Mouse (Mus musculus) heart, embryonic 11.5 days (tissue): ENCODE measurements around the gene Tctex1d2. TPM values are rescaled to one million over a fixed set of nuclear protein-coding genes. Genes with fewer than 3 reads are reported as not detected.

ENCODE experiments used
- ATAC-seq: fragments of 200-750 bp; cut with Nextera tagmentation; replicated peaks from 2 replicates; pipeline ENCODE4 v1.8.0; 2017; ENCODE audit warnings: moderate library complexity; ENCODE audit not compliant: insufficient number of reproducible peaks, low FRiP score, low TSS enrichment
- H3K27ac ChIP-seq: fragments of 300-500 bp; sonication (generic); 2 replicates; pipeline ENCODE4 v1.5.1; 2014; ENCODE audit warnings: mild to moderate bottlenecking, low read depth, low read length
- H3K27me3 ChIP-seq: fragments of 300-500 bp; sonication (generic); 2 replicates; pipeline ENCODE4 v1.6.1; 2014; ENCODE audit warnings: mild to moderate bottlenecking, low read length, mixed read lengths; ENCODE audit not compliant: control insufficient read depth, insufficient read depth
- H3K36me3 ChIP-seq: fragments of 300-500 bp; sonication (generic); 2 replicates; pipeline ENCODE4 v1.6.1; 2014; ENCODE audit warnings: mild to moderate bottlenecking, low read length, moderate library complexity, mixed read lengths; ENCODE audit not compliant: control insufficient read depth, insufficient read depth
- H3K4me1 ChIP-seq: fragments of 300-500 bp; sonication (generic); 2 replicates; pipeline ENCODE4 v1.6.1; 2014; ENCODE audit warnings: low read length; ENCODE audit not compliant: control insufficient read depth, insufficient read depth
- H3K4me2 ChIP-seq: fragments of 300-500 bp; sonication (generic); 2 replicates; pipeline ENCODE4 v1.6.1; 2014; ENCODE audit warnings: mild to moderate bottlenecking, moderate library complexity
- H3K4me3 ChIP-seq: fragments of 300-500 bp; sonication (generic); 2 replicates; pipeline ENCODE4 v1.5.1; 2014; ENCODE audit warnings: low read depth, low read length
- H3K9ac ChIP-seq: fragments of 300-500 bp; sonication (generic); 2 replicates; pipeline ENCODE4 v1.6.1; 2014; ENCODE audit warnings: mild to moderate bottlenecking, low read depth, low read length, moderate library complexity
- H3K9me3 ChIP-seq: fragments of 300-500 bp; sonication (generic); replicated peaks from 2 replicates; pipeline ENCODE4 v1.6.1; 2016; ENCODE audit warnings: low read length; ENCODE audit not compliant: control insufficient read depth
- WGBS: fragments of 180-500 bp; shearing (Covaris S2); extraction: QIAGEN DNeasy Blood & Tissue Kit; methylation state at CpG from one replicate; pipeline ENCODE4 v1.1.7; 2014; ENCODE audit not compliant: insufficient replicate concordance; 5-methylcytosine and 5-hydroxymethylcytosine counted together
- polyA plus RNA-seq: library from polyadenylated mRNA; unstranded; fragments of >200 nt; fragmentation: Nextera tagmentation; extraction: Ambion mirVana; gene quantifications from 2 replicates; pipeline ENCODE4 v1.2.1, GENCODE M21; 2014

The Tctex1d2 gene
- 25.4 and 26.0 TPM in 2 replicates for polyA plus RNA-seq

DNA sequence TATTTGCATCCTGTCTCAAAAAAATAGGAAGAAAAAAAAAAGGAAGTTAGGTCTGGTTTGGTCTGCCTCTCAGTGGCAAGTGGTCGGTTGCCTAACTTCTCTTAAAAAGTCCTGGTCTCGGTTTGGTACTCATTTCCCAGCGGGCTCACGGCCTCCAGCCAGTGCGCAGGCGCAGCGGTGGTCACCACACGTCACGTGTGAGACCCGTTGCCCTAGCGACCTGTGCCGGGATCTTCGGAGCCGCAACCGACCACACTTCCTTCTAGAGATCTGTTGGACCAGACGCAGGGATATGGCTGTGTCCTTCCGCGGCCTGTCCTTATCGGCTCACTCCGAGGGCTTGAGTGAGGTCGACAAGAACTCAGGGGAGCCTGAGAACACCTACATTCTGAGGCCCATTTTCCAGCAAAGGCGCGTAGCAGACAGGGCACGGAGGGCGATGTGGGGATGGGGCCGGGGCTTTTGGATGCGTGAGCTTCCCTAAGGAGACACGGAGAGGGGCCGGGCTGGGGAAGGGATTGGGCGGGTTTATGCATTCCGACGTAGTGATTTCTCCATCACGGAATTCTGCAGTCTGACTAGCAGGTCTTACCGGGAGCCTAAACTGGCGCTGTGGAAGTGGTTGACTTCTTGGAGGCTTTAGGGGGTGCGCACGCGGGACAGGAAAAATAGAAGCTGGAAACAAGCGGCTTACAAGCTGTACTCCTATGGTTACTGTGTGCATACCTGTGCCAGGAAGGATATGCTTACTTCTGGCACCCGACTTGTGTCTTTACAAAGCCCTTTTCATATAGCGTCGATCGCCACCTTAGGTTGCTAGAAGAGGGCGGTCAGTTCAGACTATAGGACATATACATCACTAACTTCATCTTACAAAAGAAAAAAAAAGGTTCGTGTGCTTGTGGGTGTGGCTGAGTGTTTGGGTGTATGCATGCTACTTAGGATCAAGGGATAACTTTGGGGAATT lies at the start of gene Tctex1d2:
Tctex1d2 (plus strand) TSS at position 186 of the 967 bp plus-strand sequence.
- Histone ChIP-seq H3K36me3 (no peaks in the 10 kb centered on the region), H3K4me1 (0 out of 2 replicates have a peak, but pooled peaks cover 4% of the 10 kb centered on the region), H3K4me3 (peak within 1 kb of the TSS; percentile 57), H3K27me3 (no peaks in the 10 kb centered on the region), H3K27ac (peak within 1 kb of the TSS; percentile 87), H3K9ac (peak within 1 kb of the TSS; percentile 78), H3K4me2 (peak within 1 kb of the TSS; percentile 70), H3K9me3 (no peaks in the 10 kb centered on the region)
- WGBS, result 2% methylated on average over 45 of the region's 45 CpGs
- ATAC-seq, result peak; percentile 89

DNA sequence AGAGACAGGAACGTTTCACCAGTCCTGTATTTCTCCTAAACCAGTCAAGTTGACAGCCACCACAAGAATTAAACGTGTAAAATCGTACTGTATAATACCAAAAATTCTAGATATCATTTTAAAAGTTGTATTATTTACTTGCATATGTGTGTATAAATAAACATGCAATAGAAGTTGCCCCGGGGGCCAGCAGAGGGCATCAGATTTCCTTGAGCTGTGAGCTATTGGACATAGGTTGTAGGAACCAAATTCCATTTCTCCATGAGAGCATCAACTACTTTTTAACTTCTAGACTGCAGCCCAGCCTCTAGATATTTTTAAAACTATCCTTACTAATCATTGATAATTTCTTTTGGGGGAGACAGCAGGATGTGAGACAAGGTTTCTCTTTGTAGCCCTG lies 48.2 kb upstream of the Tctex1d2 start:
- no peaks in the 10 kb centered on the region for H3K4me1 ChIP-seq
- no peak overlapping the region for H3K4me3 ChIP-seq
- H3K36me3 ChIP-seq, result peaks cover 21% of the 10 kb centered on the region
- no peaks in the 10 kb centered on the region for H3K27me3 ChIP-seq
- H3K4me2 ChIP-seq, result no peak overlapping the region
- ATAC-seq, result no peak
- no peak overlapping the region for H3K9ac ChIP-seq
- H3K27ac ChIP-seq, result no peak overlapping the region
- WGBS, result 82% methylated on average over 4 of the region's 4 CpGs
- no peaks in the 10 kb centered on the region for H3K9me3 ChIP-seq

DNA sequence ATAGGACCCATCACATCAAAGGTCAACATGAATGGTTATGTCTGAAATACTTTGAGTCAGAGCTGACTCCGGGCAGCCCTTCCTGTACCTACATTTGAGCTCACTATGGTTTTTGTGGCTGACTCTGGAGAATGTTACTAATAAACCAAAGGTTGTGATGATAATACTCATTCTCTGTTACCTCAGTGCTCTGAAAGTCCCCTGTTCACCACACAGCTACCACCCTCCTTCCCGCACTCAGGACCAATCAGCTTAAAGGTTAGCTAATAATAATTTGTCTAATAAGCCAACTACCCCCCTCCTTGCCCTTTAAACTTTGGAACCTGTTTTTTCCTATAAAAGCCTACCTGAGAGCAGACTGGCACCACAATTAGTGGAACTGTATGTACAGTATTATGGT lies 39.9 kb upstream of the Tctex1d2 start:
- no peak overlapping the region for H3K4me2 ChIP-seq
- H3K9ac ChIP-seq, result no peak overlapping the region
- peaks cover 35% of the 10 kb centered on the region for H3K36me3 ChIP-seq
- no peaks in the 10 kb centered on the region for H3K4me1 ChIP-seq
- no peak overlapping the region for H3K4me3 ChIP-seq
- no peak overlapping the region for H3K27ac ChIP-seq
- 93% methylated on average over 2 of the region's 2 CpGs for WGBS
- ATAC-seq, result no peak
- H3K9me3 ChIP-seq, result no peaks in the 10 kb centered on the region
- no peaks in the 10 kb centered on the region for H3K27me3 ChIP-seq

DNA sequence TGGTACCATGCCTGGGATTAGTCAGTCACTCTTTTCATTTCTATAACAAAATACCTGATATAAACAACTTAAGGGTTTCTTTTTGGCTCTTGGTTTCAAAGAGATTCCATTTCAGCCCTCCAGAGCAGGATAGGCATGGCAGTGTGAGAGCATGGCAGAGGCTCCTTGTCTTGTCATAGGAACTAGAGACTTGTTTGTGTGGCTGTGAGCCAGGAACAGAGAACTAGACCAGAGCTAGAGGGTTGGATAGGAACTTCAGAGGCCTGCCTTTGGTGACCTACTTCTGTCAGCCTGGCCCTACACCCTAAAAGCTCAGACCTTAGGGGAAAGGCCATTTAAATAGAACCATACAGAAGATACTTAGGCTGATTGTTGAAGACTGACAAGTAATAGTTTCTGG lies 36.6 kb upstream of the Tctex1d2 start:
- Histone ChIP-seq H3K4me3 (no peak overlapping the region), H3K27me3 (no peaks in the 10 kb centered on the region), H3K4me2 (no peak overlapping the region), H3K27ac (no peak overlapping the region), H3K36me3 (peaks cover 30% of the 10 kb centered on the region), H3K4me1 (no peaks in the 10 kb centered on the region), H3K9ac (no peak overlapping the region), H3K9me3 (no peaks in the 10 kb centered on the region)
- ATAC-seq, result no peak

DNA sequence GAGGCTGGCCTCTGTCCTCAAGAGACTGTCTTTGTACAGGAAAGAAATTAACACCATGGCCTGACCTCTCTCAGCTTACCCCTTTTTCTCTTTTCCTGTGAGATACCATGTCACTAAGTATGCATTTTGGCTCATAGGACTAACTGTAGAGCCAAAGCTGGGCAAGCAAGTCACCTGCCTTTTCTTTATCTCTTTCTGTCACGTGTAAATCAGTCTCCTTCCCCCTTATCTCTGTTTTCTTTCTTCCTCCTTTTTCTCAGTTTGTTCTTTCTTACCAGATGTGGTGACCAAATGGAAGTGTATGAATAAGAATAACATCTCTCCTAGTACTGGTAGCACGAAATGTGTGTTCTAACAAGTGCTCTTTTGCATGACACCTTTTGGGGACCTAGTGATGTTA lies 34.6 kb upstream of the Tctex1d2 start:
- Histone ChIP-seq H3K4me2 (no peak overlapping the region), H3K9me3 (no peaks in the 10 kb centered on the region), H3K4me1 (no peaks in the 10 kb centered on the region), H3K4me3 (no peak overlapping the region), H3K36me3 (peaks cover 22% of the 10 kb centered on the region), H3K27ac (no peak overlapping the region), H3K27me3 (no peaks in the 10 kb centered on the region), H3K9ac (no peak overlapping the region)
- WGBS, result 72% methylated on average over 2 of the region's 2 CpGs
- no peak for ATAC-seq

DNA sequence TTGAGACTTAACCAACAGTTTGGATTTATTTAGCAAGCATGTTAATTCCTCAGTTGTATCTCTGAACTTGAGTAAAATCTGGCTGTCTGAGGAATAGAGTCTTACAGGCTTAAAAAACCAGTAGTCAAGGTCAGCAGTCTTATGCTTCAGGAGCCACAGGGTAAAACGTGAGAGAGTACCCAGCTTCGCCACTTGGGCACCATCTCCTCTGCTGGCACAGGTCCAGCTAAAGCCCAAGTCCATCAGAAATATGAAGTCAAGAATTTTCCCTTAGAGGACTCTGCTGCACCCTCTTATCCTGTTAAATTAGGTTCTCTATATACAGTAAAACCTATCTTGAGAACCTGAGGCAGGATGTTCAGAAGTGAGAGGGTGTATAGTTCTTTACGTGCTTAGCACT lies 32.7 kb upstream of the Tctex1d2 start:
- ATAC-seq, result no peak
- Histone ChIP-seq H3K27ac (no peak overlapping the region), H3K9me3 (no peaks in the 10 kb centered on the region), H3K27me3 (no peaks in the 10 kb centered on the region), H3K36me3 (peaks cover 26% of the 10 kb centered on the region), H3K4me1 (no peaks in the 10 kb centered on the region), H3K4me3 (no peak overlapping the region), H3K9ac (no peak overlapping the region), H3K4me2 (no peak overlapping the region)
- WGBS, result 87% methylated on average over 3 of the region's 3 CpGs

DNA sequence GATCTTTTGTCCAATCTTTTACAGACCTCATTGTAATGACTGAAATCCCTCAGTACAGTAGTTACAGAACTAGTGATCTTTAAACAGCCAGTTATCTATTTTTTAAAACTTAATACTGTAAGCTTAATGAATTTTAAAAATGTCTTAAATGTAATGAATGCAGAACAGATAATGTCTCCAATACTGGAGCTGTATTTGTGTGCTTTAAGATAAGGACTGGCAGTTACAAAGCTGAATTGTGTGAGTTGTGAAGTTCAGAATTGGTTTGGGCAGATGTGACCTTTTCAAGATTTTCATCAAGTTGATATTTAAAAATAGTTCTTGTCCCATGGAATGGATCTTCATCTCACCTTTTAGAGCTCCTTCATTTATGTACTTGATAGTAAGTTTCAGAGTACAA lies 30.5 kb upstream of the Tctex1d2 start:
- no peak overlapping the region for H3K4me3 ChIP-seq
- no peak overlapping the region for H3K9ac ChIP-seq
- H3K36me3 ChIP-seq, result peaks cover 23% of the 10 kb centered on the region
- no peaks in the 10 kb centered on the region for H3K27me3 ChIP-seq
- no peak overlapping the region for H3K4me2 ChIP-seq
- no peaks in the 10 kb centered on the region for H3K9me3 ChIP-seq
- H3K27ac ChIP-seq, result no peak overlapping the region
- no peaks in the 10 kb centered on the region for H3K4me1 ChIP-seq
- no peak for ATAC-seq

DNA sequence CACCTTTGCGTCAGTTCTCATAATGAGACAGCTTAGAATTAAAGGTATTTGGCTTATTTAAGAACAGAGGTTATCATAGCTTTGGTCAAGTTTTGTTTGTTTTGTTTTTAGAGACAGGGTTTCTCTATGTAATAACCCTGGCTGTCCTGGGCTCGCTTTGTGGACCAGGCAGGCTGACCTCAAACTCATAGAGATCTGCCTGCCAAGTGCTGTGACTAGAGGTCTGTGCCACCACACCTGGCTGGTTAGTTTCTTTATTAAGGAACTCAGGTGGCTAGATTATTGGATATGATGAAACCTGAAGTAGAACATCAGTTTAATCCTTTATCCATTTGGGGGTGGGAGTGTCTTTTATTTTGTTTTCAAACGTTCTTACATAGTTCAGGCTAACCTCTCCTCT lies 29.7 kb upstream of the Tctex1d2 start:
- Histone ChIP-seq H3K4me3 (no peak overlapping the region), H3K4me1 (no peaks in the 10 kb centered on the region), H3K4me2 (no peak overlapping the region), H3K27ac (no peak overlapping the region), H3K36me3 (peaks cover 20% of the 10 kb centered on the region), H3K9ac (no peak overlapping the region), H3K9me3 (no peaks in the 10 kb centered on the region), H3K27me3 (no peaks in the 10 kb centered on the region)
- no peak for ATAC-seq
- WGBS, result 76% methylated on average over 3 of the region's 3 CpGs

DNA sequence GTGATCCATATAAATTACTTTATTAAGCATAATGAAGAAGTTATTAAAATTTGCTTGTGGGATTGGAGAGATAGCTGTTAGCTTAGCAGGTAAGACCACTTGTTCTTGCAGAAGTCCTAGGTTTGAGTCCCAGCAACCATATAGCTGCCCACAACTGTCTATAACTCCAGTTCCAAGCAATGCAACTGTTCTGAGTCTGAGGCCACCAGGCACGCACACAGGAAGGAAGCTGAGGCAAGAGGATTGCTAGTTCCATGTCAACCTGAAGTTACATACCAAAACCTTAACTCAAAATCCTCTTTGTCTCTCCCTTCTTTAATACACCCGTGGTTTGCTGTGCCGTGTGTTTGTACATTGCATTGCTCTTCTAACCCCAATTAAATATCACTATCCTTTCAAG lies 28.6 kb upstream of the Tctex1d2 start:
- WGBS, result 90% methylated on average over 3 of the region's 3 CpGs
- no peaks in the 10 kb centered on the region for H3K4me1 ChIP-seq
- no peaks in the 10 kb centered on the region for H3K27me3 ChIP-seq
- H3K9ac ChIP-seq, result no peak overlapping the region
- peaks cover 14% of the 10 kb centered on the region for H3K36me3 ChIP-seq
- ATAC-seq, result no peak
- H3K27ac ChIP-seq, result no peak overlapping the region
- H3K4me3 ChIP-seq, result no peak overlapping the region
- no peaks in the 10 kb centered on the region for H3K9me3 ChIP-seq
- no peak overlapping the region for H3K4me2 ChIP-seq
